Mouse (Mus musculus): Measurements from ENCODE around the gene Nfrkb. TPM values are rescaled to one million over a fixed set of nuclear protein-coding genes. Genes with fewer than 3 reads are reported as not detected.

The Nfrkb gene
- polyA plus RNA-seq, 1 experiment from 2014 or later = 22.2 TPM

DNA sequence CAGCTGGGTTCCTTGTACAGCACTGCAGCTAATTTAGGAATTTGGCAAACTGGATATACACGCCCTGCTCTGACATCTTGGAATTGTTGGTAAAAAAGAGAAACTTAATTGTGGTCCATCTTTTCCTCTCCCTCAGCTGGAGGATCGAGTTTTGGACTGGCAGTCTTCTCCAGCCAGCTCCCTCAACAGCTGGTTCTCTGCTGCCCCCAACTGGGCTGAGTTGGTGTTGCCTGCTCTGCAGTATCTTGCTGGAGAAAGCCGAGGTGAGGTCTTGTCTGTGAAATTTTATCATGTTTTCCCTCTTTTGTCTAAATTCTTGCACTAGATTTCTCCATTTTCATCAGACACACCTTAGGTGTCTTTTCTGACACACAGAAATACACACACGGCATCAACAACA, 14.4 kb downstream of the Nfrkb start:
- ATAC-seq (ENCODE audit: insufficient number of reproducible peaks, low FRiP score, low TSS enrichment, low read depth) = no peak
- 57% methylated on average over 4 of the region's 4 CpGs for WGBS
- peak; percentile 84 for DNase-seq (ENCODE audit: low spot score)

GRCm38 (mm10) chr9:31404311-31404710, 18.3 kb downstream of the Nfrkb start:
- ATAC-seq (ENCODE audit: insufficient number of reproducible peaks, low FRiP score, low TSS enrichment, low read depth) (no peak), DNase-seq (ENCODE audit: low spot score) (no peak)
- Histone ChIP-seq H3K9ac (ENCODE audit: low read length) (no peak overlapping the region), H3K9me3 (ENCODE audit: control insufficient read depth, low read length) (no peaks in the 10 kb centered on the region), H3K4me1 (ENCODE audit: control insufficient read depth, insufficient read depth, low read length) (no peaks in the 10 kb centered on the region), H3K27me3 (ENCODE audit: control insufficient read depth, insufficient read depth, low read length) (no peaks in the 10 kb centered on the region), H3K27ac (replicated peaks; ENCODE audit: low read depth, low read length) (no peak overlapping the region), H3K4me3 (ENCODE audit: low read depth, low read length) (no peak overlapping the region), H3K4me2 (ENCODE audit: low read depth, severe bottlenecking) (no peak overlapping the region), H3K36me3 (ENCODE audit: control insufficient read depth, insufficient read depth, low read length) (peaks cover 28% of the 10 kb centered on the region; the same call in 1 of the 2 replicates)
- WGBS = 88% methylated on average over 2 of the region's 2 CpGs

More for the DNA sequence above, 14.4 kb downstream of the Nfrkb start:
- Histone ChIP-seq H3K9me3 (ENCODE audit: control insufficient read depth, low read length) (no peaks in the 10 kb centered on the region), H3K4me2 (ENCODE audit: low read depth, severe bottlenecking) (no peak overlapping the region), H3K4me3 (ENCODE audit: low read depth, low read length) (no peak overlapping the region), H3K36me3 (ENCODE audit: control insufficient read depth, insufficient read depth, low read length) (peaks cover 35% of the 10 kb centered on the region), H3K27me3 (ENCODE audit: control insufficient read depth, insufficient read depth, low read length) (no peaks in the 10 kb centered on the region), H3K4me1 (ENCODE audit: control insufficient read depth, insufficient read depth, low read length) (no peaks in the 10 kb centered on the region), H3K27ac (replicated peaks; ENCODE audit: low read depth, low read length) (no peak overlapping the region), H3K9ac (ENCODE audit: low read length) (no peak overlapping the region)

DNA sequence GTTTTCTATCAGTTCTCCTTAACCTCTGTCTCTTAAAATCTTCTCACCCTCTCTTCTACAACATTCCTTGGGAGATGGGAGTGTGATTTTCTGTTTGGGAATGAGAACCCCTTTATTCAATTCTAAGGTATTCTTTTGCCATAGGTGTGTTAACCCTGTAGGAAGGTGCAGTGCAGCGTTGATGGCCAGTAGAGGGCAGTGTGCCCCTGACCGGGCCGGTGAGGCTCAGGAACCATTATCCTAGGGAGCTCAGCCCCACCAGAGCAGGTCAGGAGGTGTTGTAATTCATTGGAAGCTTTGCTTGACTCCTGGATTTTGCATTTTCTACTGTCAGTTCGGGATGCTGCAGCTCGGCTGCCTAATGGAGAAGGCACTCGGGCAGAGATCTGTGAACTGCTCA, 19.2 kb downstream of the Nfrkb start:
- Histone ChIP-seq H3K36me3 (ENCODE audit: control insufficient read depth, insufficient read depth, low read length) (peaks cover 33% of the 10 kb centered on the region; the same call in 1 of the 2 replicates), H3K4me1 (ENCODE audit: control insufficient read depth, insufficient read depth, low read length) (no peaks in the 10 kb centered on the region), H3K9me3 (ENCODE audit: control insufficient read depth, low read length) (no peaks in the 10 kb centered on the region), H3K4me2 (ENCODE audit: low read depth, severe bottlenecking) (no peak overlapping the region), H3K4me3 (ENCODE audit: low read depth, low read length) (no peak overlapping the region), H3K27me3 (ENCODE audit: control insufficient read depth, insufficient read depth, low read length) (no peaks in the 10 kb centered on the region), H3K9ac (ENCODE audit: low read length) (no peak overlapping the region), H3K27ac (replicated peaks; ENCODE audit: low read depth, low read length) (no peak overlapping the region)
- 62% methylated on average over 6 of the region's 6 CpGs for WGBS
- ATAC-seq (ENCODE audit: insufficient number of reproducible peaks, low FRiP score, low TSS enrichment, low read depth) = no peak
- peak; percentile 41 for DNase-seq (ENCODE audit: low spot score)

DNA sequence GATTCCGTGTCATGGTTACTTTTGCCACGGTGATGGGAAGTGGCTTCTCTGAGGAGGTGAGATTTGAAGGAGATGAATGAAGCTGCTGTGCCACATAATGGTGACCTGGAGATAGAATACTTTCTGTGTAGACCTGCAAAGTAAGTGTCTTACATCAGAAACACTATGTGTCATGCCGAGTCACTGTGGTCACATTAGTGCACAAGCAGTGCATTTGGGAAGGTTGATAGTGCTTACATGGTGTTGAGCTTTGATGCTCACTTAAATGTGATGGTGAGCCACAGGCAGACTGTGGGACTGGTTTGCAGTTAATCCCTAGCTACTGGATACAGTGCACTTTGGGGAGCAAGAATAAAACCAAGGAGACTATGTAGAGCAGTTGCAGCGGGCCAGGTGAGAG, 26.2 kb downstream of the Nfrkb start:
- peaks cover 29% of the 10 kb centered on the region for H3K36me3 ChIP-seq (ENCODE audit: control insufficient read depth, insufficient read depth, low read length)
- H3K4me3 ChIP-seq (ENCODE audit: low read depth, low read length) = no peak overlapping the region
- H3K4me1 ChIP-seq (ENCODE audit: control insufficient read depth, insufficient read depth, low read length) = no peaks in the 10 kb centered on the region
- WGBS = 93% methylated on average over 4 of the region's 4 CpGs
- no peak for ATAC-seq (ENCODE audit: insufficient number of reproducible peaks, low FRiP score, low TSS enrichment, low read depth)
- no peaks in the 10 kb centered on the region for H3K27me3 ChIP-seq (ENCODE audit: control insufficient read depth, insufficient read depth, low read length)
- no peak overlapping the region for H3K9ac ChIP-seq (ENCODE audit: low read length)
- H3K4me2 ChIP-seq (ENCODE audit: low read depth, severe bottlenecking) = no peak overlapping the region
- H3K27ac ChIP-seq (replicated peaks; ENCODE audit: low read depth, low read length) = no peak overlapping the region
- DNase-seq (ENCODE audit: low spot score) = no peak
- no peaks in the 10 kb centered on the region for H3K9me3 ChIP-seq (ENCODE audit: control insufficient read depth, low read length)

DNA sequence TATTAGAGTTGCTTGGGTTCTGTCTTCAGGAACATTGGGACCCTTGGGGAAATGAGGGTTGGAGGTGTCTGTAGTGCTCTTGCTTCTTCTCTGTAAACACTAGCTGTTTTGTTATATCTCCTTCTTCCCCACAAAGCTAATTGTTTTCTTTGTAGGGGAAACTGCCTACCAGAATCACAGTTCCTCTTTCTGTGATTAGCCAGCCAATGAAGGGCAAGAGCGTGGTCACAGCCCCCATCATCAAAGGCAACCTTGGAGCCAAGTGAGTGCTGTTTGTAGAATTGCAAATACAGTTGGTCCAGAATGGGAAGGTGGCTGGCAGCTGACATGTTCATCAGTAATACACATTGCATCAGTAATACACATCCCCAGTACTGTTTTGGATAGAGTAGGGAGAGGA, 32.8 kb downstream of the Nfrkb start:
- ATAC-seq (ENCODE audit: insufficient number of reproducible peaks, low FRiP score, low TSS enrichment, low read depth) = no peak
- Histone ChIP-seq H3K27me3 (ENCODE audit: control insufficient read depth, insufficient read depth, low read length) (no peaks in the 10 kb centered on the region), H3K9ac (ENCODE audit: low read length) (no peak overlapping the region), H3K27ac (replicated peaks; ENCODE audit: low read depth, low read length) (no peak overlapping the region), H3K4me1 (ENCODE audit: control insufficient read depth, insufficient read depth, low read length) (no peaks in the 10 kb centered on the region), H3K9me3 (ENCODE audit: control insufficient read depth, low read length) (no peaks in the 10 kb centered on the region), H3K4me3 (ENCODE audit: low read depth, low read length) (no peak overlapping the region), H3K4me2 (ENCODE audit: low read depth, severe bottlenecking) (no peak overlapping the region), H3K36me3 (ENCODE audit: control insufficient read depth, insufficient read depth, low read length) (peaks cover 34% of the 10 kb centered on the region)
- WGBS = 100% methylated on average over 1 of the region's 1 CpGs
- no peak for DNase-seq (ENCODE audit: low spot score)

DNA sequence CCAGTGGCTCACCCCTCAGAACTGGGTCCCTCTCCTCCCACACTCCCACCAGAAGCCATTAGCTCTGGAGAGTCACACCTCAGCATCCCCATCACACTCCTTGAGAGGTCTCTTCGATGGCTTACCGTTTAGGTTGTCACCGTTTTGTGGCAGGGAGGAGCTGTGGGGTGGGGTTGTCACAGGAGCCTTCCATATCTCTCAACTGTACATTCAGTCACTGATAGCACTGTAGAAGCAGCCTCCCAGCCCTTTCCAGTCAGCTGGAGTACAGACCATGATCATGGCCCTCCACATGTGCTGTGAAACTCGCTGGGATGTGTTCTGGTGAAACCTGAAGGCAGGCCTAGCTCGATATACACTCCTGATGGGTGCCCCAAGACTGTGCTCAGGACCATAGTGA, 36.2 kb downstream of the Nfrkb start:
- Histone ChIP-seq H3K9me3 (ENCODE audit: control insufficient read depth, low read length) (no peaks in the 10 kb centered on the region), H3K4me1 (ENCODE audit: control insufficient read depth, insufficient read depth, low read length) (no peaks in the 10 kb centered on the region), H3K9ac (ENCODE audit: low read length) (no peak overlapping the region), H3K4me3 (ENCODE audit: low read depth, low read length) (no peak overlapping the region), H3K36me3 (ENCODE audit: control insufficient read depth, insufficient read depth, low read length) (peaks cover 20% of the 10 kb centered on the region), H3K27me3 (ENCODE audit: control insufficient read depth, insufficient read depth, low read length) (no peaks in the 10 kb centered on the region), H3K4me2 (ENCODE audit: low read depth, severe bottlenecking) (no peak overlapping the region), H3K27ac (replicated peaks; ENCODE audit: low read depth, low read length) (no peak overlapping the region)
- no peak for ATAC-seq (ENCODE audit: insufficient number of reproducible peaks, low FRiP score, low TSS enrichment, low read depth)
- 88% methylated on average over 5 of the region's 5 CpGs for WGBS
- DNase-seq (ENCODE audit: low spot score) = no peak

DNA sequence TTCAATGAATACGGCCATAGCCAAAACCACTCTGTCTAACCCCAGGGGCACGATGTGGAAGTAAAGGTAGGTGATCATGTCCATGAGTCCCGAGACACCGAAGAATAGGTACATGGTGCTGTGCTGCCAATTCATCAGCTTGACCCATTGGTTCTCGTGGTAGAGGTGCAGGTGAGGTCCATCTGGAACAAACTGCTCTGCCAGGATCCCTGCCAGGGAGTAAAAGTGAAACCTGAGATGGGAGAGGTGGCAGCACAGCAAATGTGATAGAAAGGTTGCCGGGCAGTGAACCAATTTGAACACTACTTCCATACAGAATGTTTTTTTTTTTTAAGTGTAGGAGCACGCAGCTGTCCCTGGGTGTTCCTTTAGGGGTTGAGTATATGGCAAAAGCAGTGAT, 43.0 kb downstream of the Nfrkb start:
- Histone ChIP-seq H3K4me1 (ENCODE audit: control insufficient read depth, insufficient read depth, low read length) (no peaks in the 10 kb centered on the region), H3K4me3 (ENCODE audit: low read depth, low read length) (no peak overlapping the region), H3K27ac (replicated peaks; ENCODE audit: low read depth, low read length) (no peak overlapping the region), H3K4me2 (ENCODE audit: low read depth, severe bottlenecking) (no peak overlapping the region), H3K9me3 (ENCODE audit: control insufficient read depth, low read length) (no peaks in the 10 kb centered on the region), H3K36me3 (ENCODE audit: control insufficient read depth, insufficient read depth, low read length) (no peaks in the 10 kb centered on the region), H3K27me3 (ENCODE audit: control insufficient read depth, insufficient read depth, low read length) (no peaks in the 10 kb centered on the region), H3K9ac (ENCODE audit: low read length) (no peak overlapping the region)
- 83% methylated on average over 7 of the region's 7 CpGs for WGBS
- ATAC-seq (ENCODE audit: insufficient number of reproducible peaks, low FRiP score, low TSS enrichment, low read depth) = no peak
- DNase-seq (ENCODE audit: low spot score) = no peak

DNA sequence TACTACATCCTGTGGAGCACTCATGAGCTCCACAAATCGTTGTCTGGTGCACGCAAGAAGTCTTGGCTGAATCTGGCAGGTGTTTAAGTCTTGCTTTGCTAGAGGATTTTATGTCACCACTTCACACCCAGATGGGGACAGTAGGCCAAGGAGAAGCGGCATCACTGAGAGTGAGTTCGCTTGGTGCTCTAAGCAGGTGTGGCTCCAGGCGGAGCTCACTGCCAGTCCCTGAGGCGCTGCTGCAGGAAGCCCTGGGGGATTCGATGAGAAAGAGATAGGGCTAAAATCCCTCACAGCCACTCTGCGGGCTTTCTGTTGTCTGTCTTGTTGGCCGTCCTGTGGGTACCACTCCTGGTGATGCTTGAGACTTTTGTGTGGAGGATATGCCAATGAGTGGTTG, 44.0 kb downstream of the Nfrkb start:
- DNase-seq (ENCODE audit: low spot score) (no peak), ATAC-seq (ENCODE audit: insufficient number of reproducible peaks, low FRiP score, low TSS enrichment, low read depth) (no peak)
- no peak overlapping the region for H3K27ac ChIP-seq (replicated peaks; ENCODE audit: low read depth, low read length)
- no peaks in the 10 kb centered on the region for H3K4me1 ChIP-seq (ENCODE audit: control insufficient read depth, insufficient read depth, low read length)
- H3K4me2 ChIP-seq (ENCODE audit: low read depth, severe bottlenecking) = no peak overlapping the region
- 73% methylated on average over 9 of the region's 9 CpGs for WGBS
- H3K4me3 ChIP-seq (ENCODE audit: low read depth, low read length) = no peak overlapping the region
- H3K9me3 ChIP-seq (ENCODE audit: control insufficient read depth, low read length) = no peaks in the 10 kb centered on the region
- no peaks in the 10 kb centered on the region for H3K36me3 ChIP-seq (ENCODE audit: control insufficient read depth, insufficient read depth, low read length)
- no peaks in the 10 kb centered on the region for H3K27me3 ChIP-seq (ENCODE audit: control insufficient read depth, insufficient read depth, low read length)
- no peak overlapping the region for H3K9ac ChIP-seq (ENCODE audit: low read length)

GRCm38 (mm10) chr9:31431751-31432150, 45.8 kb downstream of the Nfrkb start:
- Histone ChIP-seq H3K4me3 (ENCODE audit: low read depth, low read length) (no peak overlapping the region), H3K27me3 (ENCODE audit: control insufficient read depth, insufficient read depth, low read length) (no peaks in the 10 kb centered on the region), H3K36me3 (ENCODE audit: control insufficient read depth, insufficient read depth, low read length) (no peaks in the 10 kb centered on the region), H3K9ac (ENCODE audit: low read length) (no peak overlapping the region), H3K4me2 (ENCODE audit: low read depth, severe bottlenecking) (no peak overlapping the region), H3K27ac (replicated peaks; ENCODE audit: low read depth, low read length) (no peak overlapping the region), H3K4me1 (ENCODE audit: control insufficient read depth, insufficient read depth, low read length) (no peaks in the 10 kb centered on the region), H3K9me3 (ENCODE audit: control insufficient read depth, low read length) (no peaks in the 10 kb centered on the region)
- DNase-seq (ENCODE audit: low spot score) (no peak), ATAC-seq (ENCODE audit: insufficient number of reproducible peaks, low FRiP score, low TSS enrichment, low read depth) (no peak)
- WGBS = 79% methylated on average over 5 of the region's 5 CpGs
